8 mouse cellular contexts compared by ENCODE assay signal in the genomic region with DNA sequence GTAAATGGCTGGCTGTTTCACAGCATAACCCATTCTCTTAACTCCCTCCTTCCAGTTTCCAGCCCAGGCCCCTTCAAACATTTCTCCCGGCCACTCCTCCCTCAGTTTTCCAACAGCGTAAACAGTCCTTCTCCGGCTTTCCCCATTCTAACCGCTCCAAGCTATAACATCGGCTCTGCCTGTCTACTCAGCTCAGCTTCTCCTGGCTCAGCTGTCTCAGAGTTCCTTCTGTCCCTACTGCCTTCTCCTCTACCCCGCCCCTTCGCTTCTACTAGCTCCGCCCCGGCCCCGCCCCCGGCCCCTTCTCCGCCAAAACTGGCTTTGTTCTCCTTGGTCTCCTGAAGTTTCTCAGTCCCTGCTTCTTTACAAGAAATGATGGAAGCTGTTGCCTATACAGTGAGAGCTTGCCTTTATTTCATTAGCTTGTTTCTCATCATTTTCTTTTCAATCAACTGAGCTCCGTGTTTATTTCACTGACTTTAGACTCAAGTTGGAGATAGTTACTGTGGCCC. TPM values are rescaled to one million over a fixed set of nuclear protein-coding genes. Genes with fewer than 3 reads are reported as not detected.
DNase-seq lines count a peak whose midpoint lies in the region; ATAC-seq and TF ChIP-seq lines count a peak whose summit lies in the region.

Gene Zfp61 (minus strand): TSS at position 462 of the 512 bp plus-strand sequence.

- H3K4me2 ChIP-seq in hindbrain, embryonic 11.5 days (replicated peaks; ENCODE audit: low read depth, low read length): peak within 1 kb of the TSS; percentile 79
- H3K4me2 ChIP-seq in stomach, postnatal 0 days (replicated peaks; ENCODE audit: low read depth): peak within 1 kb of the TSS; percentile 90

- peak; percentile 69 for ATAC-seq in hindbrain, embryonic 11.5 days (ENCODE audit: low FRiP score)
- ATAC-seq in stomach, postnatal 0 days (ENCODE audit: low FRiP score, low TSS enrichment): peak; percentile 59; the same call in 1 of the 2 replicates

- no peaks in the 10 kb centered on the region for H3K27me3 ChIP-seq in erythroblast, embryonic 14.5 days (ENCODE audit: control insufficient read depth)
- no peaks in the 10 kb centered on the region for H3K27me3 ChIP-seq in hindbrain, embryonic 11.5 days (ENCODE audit: control insufficient read depth, insufficient read depth, low read length)
- no peaks in the 10 kb centered on the region for H3K27me3 ChIP-seq in stomach, postnatal 0 days (ENCODE audit: control insufficient read depth, insufficient read depth, low read length)

- H3K9ac ChIP-seq in hindbrain, embryonic 11.5 days (ENCODE audit: low read depth, low read length): peak within 1 kb of the TSS; percentile 59
- H3K9ac ChIP-seq in stomach, postnatal 0 days (ENCODE audit: low read length): 0 out of 2 replicates have a peak within 1 kb of the TSS, but pooled peaks have one; percentile 13

- H3K4me3 ChIP-seq in erythroblast, embryonic 14.5 days (replicated peaks): peak within 1 kb of the TSS; percentile 74
- peak within 1 kb of the TSS; percentile 79 for H3K4me3 ChIP-seq in hindbrain, embryonic 11.5 days (ENCODE audit: low read depth, low read length)
- H3K4me3 ChIP-seq in macrophage (ENCODE audit: inconsistent target): peak within 1 kb of the TSS; percentile 84; the same call in 1 of the 2 replicates
- peak within 1 kb of the TSS; percentile 16; the same call in 1 of the 2 replicates for H3K4me3 ChIP-seq in stomach, postnatal 0 days (ENCODE audit: low read depth, low read length)

- H3K79me2 ChIP-seq in macrophage (ENCODE audit: inconsistent target): no peaks in the 10 kb centered on the region

- peaks cover 26% of the 10 kb centered on the region for H3K4me1 ChIP-seq in erythroblast, embryonic 14.5 days (ENCODE audit: control insufficient read depth)
- H3K4me1 ChIP-seq in hindbrain, embryonic 11.5 days (replicated peaks; ENCODE audit: control insufficient read depth, insufficient read depth, low read length): 0 out of 2 replicates have a peak, but pooled peaks cover 2% of the 10 kb centered on the region
- H3K4me1 ChIP-seq in stomach, postnatal 0 days (replicated peaks; ENCODE audit: control insufficient read depth, insufficient read depth): no peaks in the 10 kb centered on the region; the same call in 1 of the 2 replicates

- no peak within 1 kb of the TSS for H3K27ac ChIP-seq in hindbrain, embryonic 11.5 days (ENCODE audit: low read depth, low read length)
- H3K27ac ChIP-seq in macrophage: no peak within 1 kb of the TSS
- peak within 1 kb of the TSS; percentile 58; the same call in 1 of the 2 replicates for H3K27ac ChIP-seq in stomach, postnatal 0 days (replicated peaks)

- TF ChIP-seq EP300 in stomach, postnatal 0 days (optimal IDR thresholded peaks at IDR 0.05): no peak

- TF ChIP-seq CTCF in stomach, postnatal 0 days (IDR thresholded peaks at IDR 0.05; ENCODE audit: low read depth): no peak

- WGBS in hindbrain, embryonic 11.5 days: 2% methylated on average over 13 of the region's 13 CpGs
- WGBS in macrophage (ENCODE audit: missing documents): 5% methylated on average over 13 of the region's 13 CpGs
- WGBS in stomach, postnatal 0 days: 2% methylated on average over 13 of the region's 13 CpGs

- peaks cover 15% of the 10 kb centered on the region for H3K36me3 ChIP-seq in erythroblast, embryonic 14.5 days (ENCODE audit: control insufficient read depth)
- H3K36me3 ChIP-seq in hindbrain, embryonic 11.5 days (ENCODE audit: control insufficient read depth, insufficient read depth, low read length): peaks cover 8% of the 10 kb centered on the region; the same call in 1 of the 2 replicates
- peaks cover 5% of the 10 kb centered on the region; the same call in 1 of the 2 replicates for H3K36me3 ChIP-seq in macrophage (ENCODE audit: inconsistent target)
- H3K36me3 ChIP-seq in stomach, postnatal 0 days (ENCODE audit: control insufficient read depth, insufficient read depth, low read length): peaks cover 2% of the 10 kb centered on the region

- DNase-seq in frontal cortex, adult 2 months (ENCODE audit: extremely low spot score in 1 of 2, low spot score in 1 of 2): peak in 1 of 2 experiments; percentile 29
- DNase-seq in frontal cortex, postnatal 14 days (ENCODE audit: low spot score in 2 of 2): no peak
- DNase-seq in adrenal gland, adult 8-10 months: no peak
- DNase-seq in hindbrain, embryonic 11.5 days (ENCODE audit: low spot score): peak; percentile 83
- no peak for DNase-seq in layer of hippocampus, postnatal 36 days
- DNase-seq in stomach, postnatal 0 days (ENCODE audit: low spot score): peak; percentile 81

- no peaks in the 10 kb centered on the region for H3K9me3 ChIP-seq in erythroblast, embryonic 14.5 days (ENCODE audit: control insufficient read depth, low read length)
- H3K9me3 ChIP-seq in hindbrain, embryonic 11.5 days (ENCODE audit: control insufficient read depth, low read length): no peaks in the 10 kb centered on the region
- H3K9me3 ChIP-seq in stomach, postnatal 0 days (ENCODE audit: control insufficient read depth, low read length): no peaks in the 10 kb centered on the region

RNA-seq across cellular contexts. Expression of gene Zfp61, which starts in this region (rescaled TPM):
- 27.5 and 28.7 TPM in 2 replicates for polyA plus RNA-seq in frontal cortex, adult 2 months (2012; rRNA removed)
- total RNA-seq in adrenal gland, adult 8-10 months (2022): 10 to 100 TPM in 3 of 4 experiments, 1 to 10 TPM in 1; 7.9 to 19.1 (median 13.4) TPM
- polyA plus RNA-seq in erythroblast, embryonic 14.5 days (2012): 0.12 TPM in 1 of 2 replicates, not detected in the other
- 32.1 and 40.0 TPM in 2 replicates for polyA plus RNA-seq in hindbrain, embryonic 11.5 days (2014; fragmentation: Nextera tagmentation; extraction: Ambion mirVana)
- total RNA-seq in layer of hippocampus, postnatal 36 days (2021): 10 to 100 TPM; 23.6 to 25.6 TPM
- 10 to 100 TPM in 18 of 26 experiments, 1 to 10 TPM in 8; 2.3 to 38.1 (median 15.0) TPM for total RNA-seq in macrophage (2018; cell fraction: chromatin; rRNA removed)
- 1 to 10 TPM in 25 of 26 experiments, under 1 TPM in 1; 0.72 to 7.8 (median 4.6) TPM for total RNA-seq in macrophage (2018; cell fraction: cytosol; rRNA removed)
- total RNA-seq in macrophage (2018; cell fraction: nucleus; rRNA removed): 10 to 100 TPM in 11 of 26 experiments, 1 to 10 TPM in 15; 1.0 to 29.1 (median 6.0) TPM
- polyA plus RNA-seq in macrophage (2018): 5.6 to 8.2 TPM (median 7.2 TPM) in 3 replicates
- polyA plus RNA-seq in stomach, postnatal 0 days (2015; fragmentation: Nextera tagmentation; extraction: Ambion mirVana): 12.9 and 13.8 TPM in 2 replicates

Comparison
In these comparisons a context has a peak if more than half of its experiments do, and no peak if none do; other contexts are left out.
1. DNase-seq: peak in hindbrain, embryonic 11.5 days (single experiment) and stomach, postnatal 0 days (single experiment); none in frontal cortex, postnatal 14 days (0 of 2), adrenal gland, adult 8-10 months (single experiment) and layer of hippocampus, postnatal 36 days (0 of 2).
2. H3K4me3 ChIP-seq: peak in every context shown above with its lines; median percentile 84 in macrophage; 79 in hindbrain, embryonic 11.5 days; 74 in erythroblast, embryonic 14.5 days; 16 in stomach, postnatal 0 days.